Mouse (Mus musculus): ENCODE data around the gene Eya4.

Eya4 gene

GRCm38 (mm10) chr10:23235405-23235804 is 115.2 kb downstream of the Eya4 start:
- no peak for DNase-seq (ENCODE audit: low read depth in 2 of 2, low spot score in 2 of 2)

GRCm38 (mm10) chr10:23233425-23233824 is 117.2 kb downstream of the Eya4 start:
- DNase-seq (ENCODE audit: low read depth in 2 of 2, low spot score in 2 of 2): no peak

GRCm38 (mm10) chr10:23230863-23231262 is 119.7 kb downstream of the Eya4 start:
- DNase-seq (ENCODE audit: low read depth in 2 of 2, low spot score in 2 of 2): no peak

GRCm38 (mm10) chr10:23223336-23223735 is 127.2 kb downstream of the Eya4 start:
- DNase-seq (ENCODE audit: low read depth in 2 of 2, low spot score in 2 of 2): no peak

GRCm38 (mm10) chr10:23220432-23220831 is 130.2 kb downstream of the Eya4 start:
- no peak for DNase-seq (ENCODE audit: low read depth in 2 of 2, low spot score in 2 of 2)

- DNase-seq (ENCODE audit: low read depth in 2 of 2, low spot score in 2 of 2): no peak
Measured at GRCm38 (mm10) chr10:23216815-23217214, 133.8 kb downstream of the Eya4 start.

GRCm38 (mm10) chr10:23211381-23211780 is 139.2 kb downstream of the Eya4 start:
- no peak for DNase-seq (ENCODE audit: low read depth in 2 of 2, low spot score in 2 of 2)

- no peak for DNase-seq (ENCODE audit: low read depth in 2 of 2, low spot score in 2 of 2)
Measured at GRCm38 (mm10) chr10:23203885-23204284, 146.7 kb downstream of the Eya4 start.

GRCm38 (mm10) chr10:23203144-23203838 is 147.3 kb downstream of the Eya4 start:
- DNase-seq (ENCODE audit: low read depth in 2 of 2, low spot score in 2 of 2): no peak

- no peak for DNase-seq (ENCODE audit: low read depth in 2 of 2, low spot score in 2 of 2)
Measured at GRCm38 (mm10) chr10:23202591-23202990, 148.0 kb downstream of the Eya4 start.

- no peak for DNase-seq (ENCODE audit: low read depth in 2 of 2, low spot score in 2 of 2)
Measured at GRCm38 (mm10) chr10:23198251-23198650, 152.3 kb downstream of the Eya4 start.

GRCm38 (mm10) chr10:23196336-23196735 is 154.2 kb downstream of the Eya4 start:
- no peak for DNase-seq (ENCODE audit: low read depth in 2 of 2, low spot score in 2 of 2)

- no peak for DNase-seq (ENCODE audit: low read depth in 2 of 2, low spot score in 2 of 2)
Measured at GRCm38 (mm10) chr10:23195337-23195736, 155.2 kb downstream of the Eya4 start.

GRCm38 (mm10) chr10:23189836-23190235 is 160.8 kb downstream of the Eya4 start:
- DNase-seq (ENCODE audit: low read depth in 2 of 2, low spot score in 2 of 2): no peak

- no peak for DNase-seq (ENCODE audit: low read depth in 2 of 2, low spot score in 2 of 2)
Measured at GRCm38 (mm10) chr10:23185391-23185790, 165.2 kb downstream of the Eya4 start.

- no peak for DNase-seq (ENCODE audit: low read depth in 2 of 2, low spot score in 2 of 2)
Measured at GRCm38 (mm10) chr10:23181572-23182493, 168.8 kb downstream of the Eya4 start.

GRCm38 (mm10) chr10:23179285-23179684 is 171.3 kb downstream of the Eya4 start:
- DNase-seq (ENCODE audit: low read depth in 2 of 2, low spot score in 2 of 2): no peak

- no peak for DNase-seq (ENCODE audit: low read depth in 2 of 2, low spot score in 2 of 2)
Measured at GRCm38 (mm10) chr10:23177347-23178046, 173.1 kb downstream of the Eya4 start.

GRCm38 (mm10) chr10:23176666-23177346 is 173.8 kb downstream of the Eya4 start:
- no peak for DNase-seq (ENCODE audit: low read depth in 2 of 2, low spot score in 2 of 2)

GRCm38 (mm10) chr10:23171541-23171940 is 179.0 kb downstream of the Eya4 start:
- DNase-seq (ENCODE audit: low read depth in 2 of 2, low spot score in 2 of 2): no peak

- DNase-seq (ENCODE audit: low read depth in 2 of 2, low spot score in 2 of 2): no peak
Measured at GRCm38 (mm10) chr10:23165089-23165642, 185.4 kb downstream of the Eya4 start.
